Mouse (Mus musculus) right cerebral cortex, adult 2 months (tissue): ENCODE measurements around the gene Gm10272.
"Not testable (repeated sequence)": the region's sequence is repeated elsewhere in the genome, so short reads cannot be mapped to it uniquely, and the experiment has no call there.

ENCODE experiments used
- DNase-seq, 2 experiments: peaks; one replicate each; pipeline ENCODE4 v3.0.0; 2021 to 2022; ENCODE audit warnings: low spot score in 2 of 2

The Gm10272 gene

DNA sequence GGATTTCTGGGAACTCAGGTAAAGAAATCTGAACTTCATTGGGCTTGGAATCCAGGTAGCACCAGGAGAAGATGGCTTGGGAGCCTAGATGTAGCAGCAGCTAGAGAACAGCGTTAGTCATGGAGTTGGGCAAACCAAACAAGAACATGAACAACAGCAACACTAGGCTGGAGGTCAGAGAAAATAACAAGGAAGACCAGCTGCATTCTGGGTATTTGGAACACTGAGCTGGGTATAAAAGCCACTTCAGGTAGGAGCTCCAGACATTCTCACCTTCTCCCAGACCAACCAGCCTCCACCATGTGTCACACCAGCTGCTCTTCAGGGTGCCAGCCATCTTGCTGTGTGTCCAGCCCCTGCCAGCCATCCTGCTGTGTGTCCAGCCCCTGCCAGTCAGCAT lies at the start of gene Gm10272:
Gene Gm10272 (plus strand): TSS at position 301 of the 400 bp plus-strand sequence.
- no peak for DNase-seq

DNA sequence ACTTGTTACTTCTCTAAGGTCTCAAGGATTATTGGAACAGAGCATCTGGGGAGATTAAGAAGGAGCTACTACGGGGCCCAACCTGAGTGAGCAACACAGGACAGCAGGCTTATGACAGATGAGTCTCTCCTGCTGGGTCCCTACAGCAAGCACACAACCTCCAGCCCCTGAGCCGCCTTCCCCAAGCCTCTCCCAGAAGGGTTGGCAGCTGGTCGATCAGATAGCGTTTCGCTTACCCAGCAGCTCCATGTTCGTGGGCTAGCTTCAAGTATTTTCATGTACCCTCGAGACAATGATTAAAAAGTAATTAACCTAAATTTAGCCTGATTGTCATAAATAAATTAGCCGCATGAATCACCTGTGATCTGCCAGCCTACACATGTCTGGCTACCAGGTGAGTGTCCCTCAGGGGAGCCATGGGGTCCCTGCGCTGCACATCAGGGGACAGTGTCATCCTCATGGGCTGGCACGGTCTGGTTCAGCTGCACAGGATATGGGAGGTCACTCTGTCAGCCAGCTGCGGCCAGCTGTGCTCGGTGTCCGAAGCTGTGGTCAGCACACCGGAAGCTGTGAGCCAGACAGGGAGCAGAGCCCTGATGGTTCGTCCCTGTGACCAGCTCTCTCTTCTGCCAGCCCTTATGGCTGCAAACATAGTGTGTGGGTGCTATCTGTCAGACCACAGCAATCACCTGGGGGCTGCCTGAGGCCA lies 48.0 kb upstream of the Gm10272 start:
- no peak for DNase-seq

DNA sequence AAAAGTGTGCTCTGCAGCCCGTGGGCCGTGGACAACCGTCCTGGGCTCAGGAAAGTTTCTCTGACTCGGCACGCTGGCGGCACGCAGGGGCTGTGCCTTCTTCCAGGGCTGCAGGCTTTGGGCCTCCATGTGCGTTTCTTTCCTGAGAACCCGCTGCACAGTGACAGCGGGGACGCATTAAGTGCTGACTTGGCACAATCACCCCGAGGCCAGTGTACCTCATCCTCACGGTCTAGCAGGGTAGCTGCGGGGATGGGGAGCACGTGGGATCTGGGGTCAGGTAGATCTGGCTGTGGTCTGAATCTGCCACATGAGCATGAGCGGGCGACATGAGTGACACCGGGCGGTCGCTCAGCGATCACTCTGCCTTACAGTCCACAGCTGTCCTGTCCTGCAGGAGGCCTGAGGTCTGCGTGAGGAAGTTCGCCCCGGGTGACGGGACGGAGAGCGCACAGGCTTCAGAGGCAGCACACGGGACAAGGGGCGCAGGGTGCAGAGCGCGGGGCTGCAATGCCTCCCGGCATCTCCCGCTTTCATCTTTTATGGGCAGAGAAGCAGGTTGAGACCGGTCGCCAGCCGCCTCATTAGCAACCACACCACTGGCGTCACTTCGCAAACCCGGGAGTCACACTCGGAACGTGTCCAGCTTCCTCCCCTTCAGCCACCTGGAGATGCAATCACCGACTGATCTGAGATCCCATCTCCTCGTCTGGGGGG lies 42.3 kb upstream of the Gm10272 start:
- no peak for DNase-seq

DNA sequence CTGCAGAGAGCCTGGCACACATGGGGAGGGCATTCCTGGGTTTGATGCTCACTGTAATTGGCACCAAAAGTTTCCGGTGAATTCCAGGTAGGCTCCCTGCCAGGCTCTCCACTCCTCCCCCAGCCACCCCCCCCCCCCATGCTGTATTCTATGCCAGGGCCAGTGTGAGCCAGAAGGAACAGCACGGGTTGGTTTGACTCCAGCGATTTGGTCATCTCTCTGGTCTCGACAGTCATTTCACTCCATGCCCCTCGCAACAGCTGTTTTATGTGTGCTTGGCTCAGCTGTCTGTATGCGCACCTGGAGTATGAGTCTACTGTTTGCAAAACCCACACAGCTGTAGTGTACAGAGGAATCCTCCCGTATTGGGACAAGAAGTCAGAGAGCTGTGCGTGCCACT lies 40.1 kb upstream of the Gm10272 start:
- DNase-seq = no peak

DNA sequence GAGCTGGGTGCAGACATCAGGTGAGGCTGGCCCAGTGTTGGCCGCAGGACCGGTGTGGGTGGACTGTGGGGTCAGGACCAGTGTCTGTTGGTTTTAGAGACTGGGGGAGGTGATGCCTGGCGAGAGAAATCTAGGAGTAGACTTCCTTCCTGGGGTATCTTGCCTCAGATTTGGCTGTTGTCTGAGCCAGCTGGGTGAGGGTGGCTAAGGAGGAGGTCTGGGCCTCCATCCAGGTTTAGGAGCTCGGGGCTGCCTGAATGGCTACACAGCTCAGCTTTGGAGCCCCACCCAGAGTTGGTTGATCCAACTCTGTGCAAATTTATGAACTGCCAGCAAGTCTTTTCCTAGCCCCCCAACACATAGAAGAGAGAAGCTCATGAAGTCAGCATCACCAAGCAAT lies 39.0 kb upstream of the Gm10272 start:
- DNase-seq = peak in 1 of 2 experiments; percentile 30

DNA sequence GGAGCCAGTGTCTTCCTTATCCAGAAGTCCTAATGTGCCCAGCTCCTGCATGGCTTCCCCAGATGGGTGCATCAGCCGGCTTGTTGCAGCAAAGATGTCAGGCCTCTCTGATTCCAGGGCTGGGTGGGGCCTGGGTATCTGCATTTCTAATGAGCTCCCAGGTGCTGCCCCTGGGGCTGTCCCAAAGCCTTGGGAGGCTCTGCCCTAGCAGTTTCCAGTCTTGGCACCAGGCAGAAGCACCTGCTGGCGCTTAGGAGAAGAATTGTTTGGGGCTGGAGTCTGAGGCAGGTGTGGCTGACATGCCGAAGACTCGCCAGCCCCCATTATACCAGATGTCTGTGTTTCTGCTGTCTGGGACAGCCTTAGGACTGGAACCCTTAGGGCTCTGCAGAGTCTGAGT lies 35.7 kb upstream of the Gm10272 start:
- no peak for DNase-seq

DNA sequence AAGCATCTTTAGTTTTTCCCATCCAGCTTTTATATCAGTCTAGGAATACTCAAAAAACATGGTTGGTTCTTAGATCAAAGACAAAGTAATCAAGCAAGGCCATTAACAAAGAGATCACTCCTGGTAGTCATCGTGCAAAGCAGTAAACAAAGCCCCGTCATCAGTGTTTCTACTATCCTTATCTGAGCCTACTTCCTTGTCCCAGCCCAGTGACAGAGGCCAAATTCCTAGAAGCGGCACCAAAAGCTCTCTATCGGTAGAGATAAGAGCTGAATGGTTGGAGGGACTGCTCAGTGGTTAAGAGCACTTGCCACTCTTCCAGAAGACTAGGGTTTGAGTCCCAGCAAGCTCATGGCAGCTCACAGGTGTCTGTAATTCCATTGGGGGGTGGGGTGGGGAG lies 34.9 kb upstream of the Gm10272 start:
- DNase-seq = no peak

DNA sequence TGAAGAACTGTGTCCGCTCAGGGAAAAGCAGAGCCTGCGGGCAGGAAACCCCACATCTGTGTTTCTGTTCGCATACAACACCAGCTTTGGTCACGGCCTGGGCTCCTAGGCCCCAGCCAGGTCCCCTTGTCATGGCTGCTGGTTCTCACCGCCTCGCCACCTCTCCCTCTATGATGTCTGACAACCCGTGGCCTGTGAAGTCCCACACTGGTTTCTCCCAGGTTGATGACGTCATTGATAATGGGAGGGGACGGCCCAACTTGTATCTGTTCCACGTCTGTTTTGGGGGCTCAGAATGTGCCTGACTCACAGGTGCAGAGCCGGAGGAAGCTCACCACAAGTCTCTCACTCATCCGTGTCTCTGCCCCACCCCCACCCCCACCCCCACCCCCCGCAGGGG lies 32.7 kb upstream of the Gm10272 start:
- no peak for DNase-seq

DNA sequence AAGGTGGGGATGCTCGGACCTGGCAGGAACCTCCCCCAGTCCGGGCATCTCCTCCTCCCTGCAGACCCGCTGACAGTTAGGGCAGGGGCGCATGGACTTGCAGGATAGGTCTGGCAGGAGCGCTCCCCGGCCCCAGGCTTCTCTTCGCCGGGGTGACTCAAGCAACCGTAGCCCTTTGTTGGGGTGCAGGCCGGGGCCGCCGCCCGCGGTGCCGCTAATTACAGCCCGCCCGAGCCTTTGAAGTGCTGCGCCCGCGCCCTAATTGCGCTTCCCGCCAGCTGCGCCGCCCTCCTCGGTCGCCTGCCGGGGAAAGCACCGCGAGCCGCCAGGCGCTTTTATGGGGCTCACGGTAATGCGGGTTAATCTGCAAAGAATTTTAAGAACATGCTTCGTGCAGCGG lies 28.9 kb upstream of the Gm10272 start:
- no peak for DNase-seq

DNA sequence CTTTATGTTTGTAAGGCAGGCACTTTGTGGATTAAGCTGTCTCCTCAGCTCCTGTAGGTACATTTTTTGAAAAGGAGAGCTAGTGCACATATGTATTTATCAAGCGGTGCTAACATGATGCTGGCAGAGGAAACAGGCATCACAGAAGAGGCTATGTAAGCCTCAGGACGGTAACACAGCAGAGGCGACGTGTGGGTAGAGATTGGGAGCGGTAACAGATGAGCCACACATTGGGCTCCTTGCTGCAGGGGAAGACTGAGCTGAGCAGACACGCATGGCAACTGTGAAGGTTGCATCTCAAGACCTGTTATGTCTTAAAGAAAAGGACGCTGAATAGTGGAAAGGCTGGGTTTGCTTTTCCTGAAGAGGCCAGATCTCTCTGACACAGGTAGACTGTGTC lies 23.4 kb upstream of the Gm10272 start:
- peak; percentile 23 to 27 for DNase-seq

DNA sequence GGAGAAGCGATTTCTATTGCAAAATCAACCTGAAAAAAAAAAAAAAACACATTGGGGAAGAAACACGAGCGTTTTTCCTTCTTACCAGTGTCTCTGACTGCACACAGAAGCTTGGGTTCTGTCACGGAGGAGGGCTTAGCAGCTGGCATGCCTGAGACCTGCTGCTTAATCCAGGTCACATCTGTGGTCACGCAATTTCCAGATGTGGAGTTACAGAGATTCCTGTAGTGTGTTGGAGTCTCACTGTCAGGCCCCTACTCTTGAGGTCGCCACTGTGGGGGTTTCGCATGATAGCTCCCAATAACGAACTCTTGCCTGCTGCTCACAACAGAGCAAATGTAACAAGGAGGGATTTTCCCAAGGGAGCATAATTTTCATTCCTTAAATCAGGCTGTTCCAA lies 22.2 kb upstream of the Gm10272 start:
- no peak for DNase-seq

DNA sequence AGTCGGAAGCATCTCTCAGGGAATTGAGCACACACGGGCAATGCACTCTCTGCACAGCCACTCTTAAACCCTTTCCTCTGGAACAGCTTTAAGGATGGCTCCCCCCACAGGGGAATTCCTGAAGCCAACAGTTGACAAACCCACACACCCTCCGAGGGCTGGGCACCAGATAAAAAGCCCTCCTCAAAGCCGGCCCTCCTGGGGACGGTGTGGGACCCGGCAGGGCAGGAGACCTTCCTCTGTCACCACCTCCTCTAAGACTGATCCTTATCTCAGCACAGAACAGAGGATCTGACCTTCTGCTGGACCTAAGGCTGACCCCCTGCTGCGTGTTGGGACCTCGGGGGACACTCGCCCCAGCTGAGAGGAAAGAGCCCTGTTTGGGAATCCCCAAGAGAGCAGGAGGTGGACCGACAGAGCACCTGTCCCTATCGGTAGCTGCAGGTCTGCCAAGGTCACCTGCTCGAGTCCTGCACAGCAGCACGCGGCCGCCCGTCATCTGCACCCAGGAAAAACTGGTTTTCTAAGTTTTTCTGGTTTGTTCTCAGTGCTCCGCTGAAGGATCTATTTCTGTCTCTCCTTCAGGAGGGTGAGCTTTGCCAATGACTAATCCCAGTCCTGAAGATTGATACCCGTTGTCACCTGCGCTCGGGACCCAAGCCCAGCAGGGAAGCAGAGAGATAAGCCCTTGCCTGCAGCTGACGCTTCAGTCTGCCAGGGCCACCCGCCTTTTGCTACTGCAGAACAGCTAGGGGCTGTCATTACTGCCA lies 20.3 kb upstream of the Gm10272 start, which contains the start of gene Tspear:
Gene Tspear (plus strand): TSS at position 675 of the 770 bp plus-strand sequence.
- DNase-seq = no peak

DNA sequence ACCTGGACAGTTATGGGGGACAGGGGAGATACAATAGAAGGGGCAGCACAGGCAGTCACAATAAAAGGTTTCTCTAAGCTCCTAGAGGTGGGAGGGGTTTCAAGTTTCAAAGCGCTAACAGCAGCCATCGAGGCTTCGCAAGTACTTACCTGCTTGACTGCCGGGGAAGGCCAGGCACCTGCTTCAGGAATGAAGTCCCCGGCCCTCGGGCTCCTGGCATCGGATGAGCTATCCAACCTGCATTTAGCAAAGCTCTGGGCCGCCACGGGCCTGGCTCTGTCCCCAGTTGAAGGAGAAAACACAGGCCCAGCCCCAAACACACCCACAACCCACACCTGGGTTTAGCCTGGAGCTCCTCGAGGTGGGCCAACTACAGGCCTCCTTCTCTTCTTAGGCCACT lies 19.4 kb upstream of the Gm10272 start:
- DNase-seq = no peak

DNA sequence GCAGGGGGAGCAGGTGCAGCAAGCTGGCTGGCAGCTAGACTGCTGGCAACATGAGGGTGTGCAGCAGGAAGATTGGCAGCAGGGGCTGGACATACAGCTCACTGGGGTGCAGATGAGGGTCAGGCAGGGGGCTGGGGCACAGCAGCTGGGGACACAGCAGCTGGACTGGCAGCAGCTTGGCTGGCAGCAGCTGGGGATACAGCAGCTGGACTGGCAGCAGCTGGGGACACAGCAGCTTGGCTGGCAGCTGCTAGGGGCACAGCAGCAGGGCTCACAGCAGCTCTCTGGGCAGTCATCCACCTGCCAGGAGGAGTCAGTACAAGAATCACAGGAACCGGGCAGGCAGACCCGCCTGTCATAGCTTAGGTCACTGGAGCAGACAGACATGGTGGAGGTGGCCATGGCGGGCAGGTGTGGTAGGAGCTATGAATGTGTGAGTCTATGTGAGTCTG lies 16.0 kb upstream of the Gm10272 start, which contains the start of gene Gm19402:
Gene Gm19402 (minus strand): TSS at position 402 of the 452 bp plus-strand sequence.
- not testable (repeated sequence) for DNase-seq

DNA sequence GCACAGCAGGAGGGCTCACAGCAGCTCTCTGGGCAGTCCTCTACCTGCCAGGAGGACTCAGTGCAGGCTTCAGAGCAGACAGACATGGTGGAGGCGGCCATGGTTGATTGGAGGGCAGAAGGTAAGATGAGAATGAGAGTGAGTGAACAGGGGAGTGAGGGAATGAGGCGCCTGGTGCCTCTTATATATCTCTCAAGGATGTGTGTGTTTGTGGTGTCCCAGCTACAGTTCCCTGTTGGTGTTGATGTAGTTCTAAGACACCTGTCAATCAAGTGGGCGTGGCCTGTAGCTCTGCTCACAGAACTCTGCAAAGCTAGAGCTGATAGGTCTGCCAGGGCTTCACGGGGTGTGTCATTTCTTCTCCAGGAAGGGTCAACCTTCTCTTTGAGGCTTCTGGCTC lies 9.3 kb upstream of the Gm10272 start, which contains the start of gene Gm9508:
Gene Gm9508 (minus strand): TSS at position 101 of the 400 bp plus-strand sequence.
- DNase-seq = no peak

DNA sequence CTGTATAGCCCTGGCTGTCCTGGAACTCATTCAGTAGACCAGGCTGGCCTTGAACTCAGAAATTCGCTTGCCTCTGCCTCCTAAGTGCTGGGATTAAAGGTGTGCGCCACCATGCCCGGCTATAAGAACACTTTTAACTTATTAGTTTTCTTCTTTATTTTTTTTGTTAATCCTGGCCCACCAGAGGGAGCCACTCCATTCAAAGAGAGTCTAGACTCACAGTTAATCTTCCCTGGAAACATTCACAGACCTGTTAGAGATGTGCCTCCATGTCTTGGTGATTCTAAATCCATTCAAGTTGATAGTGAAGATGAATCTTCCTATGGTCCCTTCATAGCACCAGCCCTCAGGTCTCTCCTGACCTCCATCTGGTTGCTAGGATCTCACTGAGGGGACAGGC lies 3.4 kb downstream of the Gm10272 start:
- DNase-seq = no peak

DNA sequence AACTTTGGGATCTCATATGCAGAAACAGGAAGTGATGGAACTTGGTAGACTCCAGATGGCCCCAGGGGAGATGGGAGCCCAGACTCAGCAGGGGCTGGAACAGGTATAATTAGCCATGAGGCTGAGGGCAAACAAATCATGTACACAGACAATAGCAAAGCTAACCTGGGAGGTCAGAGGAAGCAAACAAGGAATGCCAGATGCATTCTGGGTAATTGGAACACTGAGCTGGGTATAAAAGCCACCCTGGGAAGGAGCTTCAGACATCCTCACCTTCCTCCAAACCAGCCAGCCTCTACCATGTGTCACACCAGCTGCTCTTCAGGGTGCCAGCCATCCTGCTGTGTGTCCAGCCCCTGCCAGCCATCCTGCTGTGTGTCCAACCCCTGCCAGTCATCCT lies 4.7 kb downstream of the Gm10272 start, which contains the start of gene Gm10024:
Gene Gm10024 (plus strand): TSS at position 301 of the 400 bp plus-strand sequence.
- not testable (repeated sequence) for DNase-seq

DNA sequence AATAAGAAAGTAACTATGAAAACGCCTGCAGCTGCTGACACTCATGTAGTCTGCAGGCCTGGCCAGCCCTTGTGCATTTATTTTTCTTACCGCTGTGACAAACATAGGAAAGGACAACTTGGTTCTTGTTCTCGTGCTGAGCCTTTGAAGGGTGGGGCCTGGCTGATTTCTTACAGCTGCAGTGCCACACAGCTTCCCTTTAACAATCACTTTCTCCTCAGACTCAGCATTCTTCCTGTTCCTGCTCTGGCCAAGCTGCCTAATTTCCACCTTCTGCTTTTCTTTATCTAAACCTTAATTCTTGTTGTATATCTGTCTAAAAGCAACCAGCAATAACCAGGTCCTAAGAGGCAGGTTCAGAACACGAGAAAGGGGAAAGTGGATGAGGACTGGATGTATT lies 7.3 kb downstream of the Gm10272 start:
- DNase-seq = no peak

DNA sequence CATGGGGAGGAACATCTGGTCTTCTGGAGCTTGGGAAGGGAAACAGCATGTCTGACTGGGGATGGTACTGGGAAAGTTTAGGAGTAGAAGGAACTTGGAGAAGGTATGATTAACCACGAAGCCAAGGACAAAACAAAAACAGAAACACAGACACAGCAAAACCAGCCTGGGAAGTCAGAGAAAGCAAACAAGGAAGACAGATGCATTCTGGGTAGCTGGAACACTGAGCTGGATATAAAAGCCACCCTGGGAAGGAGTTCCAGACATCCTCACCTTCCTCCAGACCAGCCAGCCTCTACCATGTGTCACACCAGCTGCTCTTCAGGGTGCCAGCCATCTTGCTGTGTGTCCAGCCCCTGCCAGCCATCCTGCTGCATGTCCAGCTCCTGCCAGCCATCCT lies 9.1 kb downstream of the Gm10272 start, which contains the start of gene Gm10142:
Gene Gm10142 (plus strand): TSS at position 301 of the 400 bp plus-strand sequence.
- DNase-seq = no peak

DNA sequence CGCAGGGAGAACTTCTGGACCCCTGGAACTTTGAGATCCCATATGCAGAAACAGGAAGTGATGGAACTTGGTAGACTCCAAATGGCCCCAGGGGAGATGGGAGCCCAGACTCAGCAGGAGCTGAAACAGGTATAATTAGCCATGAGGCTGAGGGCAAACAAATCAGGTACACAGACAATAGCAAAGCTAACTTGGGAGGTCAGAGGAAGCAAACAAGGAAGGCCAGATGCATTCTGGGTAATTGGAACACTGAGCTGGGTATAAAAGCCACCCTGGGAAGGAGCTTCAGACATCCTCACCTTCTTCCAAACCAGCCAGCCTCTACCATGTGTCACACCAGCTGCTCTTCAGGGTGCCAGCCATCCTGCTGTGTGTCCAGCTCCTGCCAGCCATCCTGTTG lies 13.9 kb downstream of the Gm10272 start, which contains the start of gene Krtap12-1:
Gene Krtap12-1 (plus strand): TSS at position 301 of the 400 bp plus-strand sequence.
- not testable (repeated sequence) for DNase-seq

DNA sequence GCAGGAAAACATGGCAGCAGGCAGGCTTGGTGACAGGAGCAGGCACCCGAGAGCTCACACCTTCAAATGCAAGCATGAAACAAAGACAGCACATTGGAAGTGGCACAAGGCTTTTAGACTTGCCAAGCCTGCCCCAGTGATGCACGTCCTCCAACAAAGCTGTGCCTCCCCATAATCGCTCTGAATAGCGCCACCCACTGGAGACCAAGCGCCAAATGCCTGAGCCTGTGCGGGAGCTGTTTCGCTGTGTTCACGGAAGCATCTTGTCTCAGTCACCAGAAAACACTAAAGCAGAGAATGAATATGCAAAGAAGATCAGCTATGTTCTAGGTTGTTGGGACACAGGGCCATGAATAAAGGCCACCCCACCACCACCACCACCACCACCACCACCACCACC lies 18.4 kb downstream of the Gm10272 start:
- DNase-seq = no peak

DNA sequence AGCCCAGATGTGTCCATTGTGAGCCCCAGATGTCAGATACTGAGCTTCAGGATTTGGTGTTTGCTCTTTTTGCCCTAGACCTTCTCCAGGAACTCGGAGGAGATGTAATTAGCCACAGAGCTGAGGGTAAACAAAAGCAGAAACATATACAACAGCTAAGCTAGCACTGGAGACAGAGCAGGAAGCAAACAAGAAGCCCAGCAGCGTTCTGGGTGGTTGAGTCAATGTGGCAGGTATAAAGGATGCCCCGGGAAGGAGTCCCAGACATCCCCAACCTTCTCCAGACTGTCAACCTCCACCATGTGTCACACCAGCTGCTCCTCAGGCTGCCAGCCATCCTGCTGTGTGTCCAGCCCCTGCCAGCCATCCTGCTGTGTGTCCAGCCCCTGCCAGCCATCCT lies 19.8 kb downstream of the Gm10272 start, which contains the start of gene Gm10100:
Gene Gm10100 (plus strand): TSS at position 301 of the 400 bp plus-strand sequence.
- DNase-seq = no peak
